Mouse (Mus musculus) liver, adult (tissue): Measurements from ENCODE around the gene Mcur1.

Experiments
- GATA4 ChIP-seq: IDR thresholded peaks from 2 replicates; pipeline ENCODE4 v1.6.1; 2014; ENCODE audit warnings: mild to moderate bottlenecking, low read length; ENCODE audit not compliant: insufficient replicate concordance

The Mcur1 gene

DNA sequence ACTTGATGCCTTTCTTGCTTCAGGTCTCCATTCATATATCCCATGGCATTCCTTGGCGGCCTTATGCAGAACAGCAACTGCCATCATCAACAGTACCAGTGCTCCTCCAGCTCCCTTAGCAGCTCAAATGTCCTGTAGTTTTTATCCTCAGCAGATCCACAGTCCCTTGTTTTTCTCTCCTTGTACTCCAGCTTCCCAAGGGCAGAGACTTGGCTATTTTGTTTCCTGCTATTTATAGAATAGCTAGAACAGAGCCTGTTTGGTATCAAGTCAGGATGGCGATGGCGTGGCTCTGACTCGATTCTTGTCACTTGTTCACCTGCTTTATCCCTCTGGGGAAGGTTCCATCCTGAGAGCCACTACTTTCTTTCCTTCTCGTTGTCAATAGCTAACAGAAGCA is 38.1 kb downstream of the Mcur1 start:
- TF ChIP-seq GATA4 = no peak

DNA sequence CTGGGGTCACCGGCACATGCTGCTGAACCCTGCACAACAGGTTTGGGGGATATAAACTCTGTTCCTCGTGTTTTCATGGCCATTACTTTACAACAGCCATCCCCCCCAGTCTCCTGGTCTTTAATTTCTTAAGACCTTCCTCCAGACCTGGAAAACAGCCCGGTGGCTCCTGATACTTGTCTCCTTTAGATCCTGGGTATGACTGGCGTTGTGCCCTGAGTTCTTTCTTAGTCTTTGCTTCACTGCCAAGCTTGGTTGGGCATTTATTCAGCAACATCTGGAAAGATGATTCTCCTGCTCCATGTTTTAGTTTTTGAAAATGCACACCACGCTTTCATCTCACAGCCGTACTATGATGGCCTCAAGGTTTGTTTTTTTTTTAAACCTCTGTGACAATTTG is 40.7 kb downstream of the Mcur1 start:
- no peak for TF ChIP-seq GATA4

- no peak for TF ChIP-seq GATA4
These were observed 42.6 kb downstream of the Mcur1 start for GRCm38 (mm10) chr13:43517371-43517770.

DNA sequence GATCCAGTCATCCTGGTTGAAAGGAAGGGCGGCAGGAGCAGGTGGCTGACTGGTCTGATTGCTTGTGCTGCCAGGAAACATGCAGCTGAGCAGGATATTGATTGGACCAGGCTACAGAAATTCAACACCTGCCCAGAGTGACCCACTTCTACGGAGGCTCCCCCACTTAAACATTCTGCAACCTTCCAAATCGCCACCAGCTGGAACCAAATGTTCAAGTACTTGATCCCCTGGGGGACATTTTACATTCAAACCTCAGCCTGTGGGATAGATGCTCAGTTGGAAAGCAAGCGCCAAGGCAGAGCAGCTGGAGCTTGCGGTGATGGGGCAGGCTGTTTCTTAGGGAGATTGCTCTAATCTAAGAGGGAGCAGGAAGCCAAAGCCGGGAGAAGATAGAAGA is 43.1 kb downstream of the Mcur1 start:
- no peak for TF ChIP-seq GATA4

DNA sequence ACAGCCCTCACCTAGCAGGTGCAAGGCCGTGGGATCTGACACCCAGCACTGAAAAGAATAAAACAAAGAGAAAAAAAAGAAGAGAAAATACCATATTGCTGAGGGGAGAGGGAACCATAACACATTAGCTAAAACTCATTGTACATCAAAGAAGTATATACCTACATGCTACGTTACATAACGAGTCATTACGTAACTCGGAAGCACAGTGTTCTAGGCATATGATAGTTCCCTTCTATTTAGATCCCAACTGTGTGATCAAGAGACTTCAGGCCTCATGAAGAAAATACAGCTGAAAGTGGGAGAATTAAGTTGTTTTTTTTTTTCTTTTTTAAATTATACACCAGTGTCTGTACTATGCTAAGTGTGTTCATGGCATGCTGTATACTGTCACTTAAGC is 43.9 kb downstream of the Mcur1 start:
- TF ChIP-seq GATA4 = no peak

GRCm38 (mm10) chr13:43514950-43515358 is 45.0 kb downstream of the Mcur1 start:
- no peak for TF ChIP-seq GATA4

DNA sequence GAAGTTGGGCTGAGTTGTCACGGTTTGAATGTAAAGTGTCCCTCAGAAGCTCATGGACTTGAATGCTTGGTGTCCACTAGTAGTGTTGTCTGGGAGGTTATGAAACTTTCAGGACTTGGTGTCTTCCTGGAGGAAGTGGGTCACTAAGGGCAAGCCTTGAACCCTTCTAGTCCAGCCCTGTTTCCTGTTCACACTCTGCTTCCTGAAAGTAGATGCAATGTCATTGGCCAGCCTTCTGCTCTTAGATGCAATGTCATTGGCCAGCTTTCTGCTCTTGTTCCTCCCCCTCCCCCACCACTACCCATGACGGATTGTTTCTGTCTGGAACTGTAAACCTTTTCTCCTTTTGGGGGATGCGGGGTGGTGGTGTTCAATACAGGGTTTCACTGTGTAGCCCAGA is 47.3 kb downstream of the Mcur1 start:
- no peak for TF ChIP-seq GATA4

DNA sequence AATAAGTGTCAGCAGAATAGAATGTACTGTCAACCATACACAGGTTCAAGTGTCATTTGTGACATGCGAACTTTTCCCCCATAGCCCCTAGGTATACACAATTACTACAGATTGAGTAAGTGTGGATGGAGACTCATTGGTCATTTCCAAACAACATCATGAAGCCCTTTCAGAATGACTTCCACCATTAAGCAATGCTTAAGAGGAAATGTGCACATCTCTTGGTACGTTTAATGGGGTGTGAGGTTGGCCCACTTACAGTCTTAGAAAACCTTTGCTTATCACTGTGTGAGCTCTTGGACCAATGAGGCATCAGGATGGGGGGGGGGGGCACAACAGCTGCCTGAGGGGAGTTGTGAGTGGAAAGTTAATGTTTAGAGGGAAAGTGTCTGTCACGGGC is 54.2 kb downstream of the Mcur1 start:
- no peak for TF ChIP-seq GATA4

DNA sequence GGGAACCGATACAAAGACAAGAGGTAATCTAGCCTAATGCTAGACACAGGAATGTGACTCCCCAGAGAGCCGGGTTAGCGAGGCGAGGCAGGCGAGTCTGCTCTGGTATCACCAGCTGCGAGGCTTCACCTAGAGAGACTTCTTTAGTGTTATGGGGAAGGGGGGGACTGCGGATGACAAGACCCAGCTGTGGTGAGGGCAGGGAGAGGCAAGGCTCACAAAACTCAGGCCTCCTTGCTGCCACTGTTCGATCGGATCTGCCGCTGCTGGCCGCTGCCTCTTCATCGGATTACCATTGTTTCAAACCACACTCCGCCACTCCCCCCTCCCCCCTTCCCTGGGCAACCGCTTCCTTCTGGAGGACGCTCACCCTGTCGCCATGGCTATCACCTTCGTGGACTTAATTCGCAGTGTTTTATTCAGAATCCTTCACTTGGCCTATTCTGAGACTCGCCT is 56.6 kb downstream of the Mcur1 start:
- TF ChIP-seq GATA4 = no peak

GRCm38 (mm10) chr13:43501601-43502000 is 58.4 kb downstream of the Mcur1 start:
- TF ChIP-seq GATA4 = no peak

- no peak for TF ChIP-seq GATA4
These were observed 59.5 kb downstream of the Mcur1 start for GRCm38 (mm10) chr13:43500483-43500850.

DNA sequence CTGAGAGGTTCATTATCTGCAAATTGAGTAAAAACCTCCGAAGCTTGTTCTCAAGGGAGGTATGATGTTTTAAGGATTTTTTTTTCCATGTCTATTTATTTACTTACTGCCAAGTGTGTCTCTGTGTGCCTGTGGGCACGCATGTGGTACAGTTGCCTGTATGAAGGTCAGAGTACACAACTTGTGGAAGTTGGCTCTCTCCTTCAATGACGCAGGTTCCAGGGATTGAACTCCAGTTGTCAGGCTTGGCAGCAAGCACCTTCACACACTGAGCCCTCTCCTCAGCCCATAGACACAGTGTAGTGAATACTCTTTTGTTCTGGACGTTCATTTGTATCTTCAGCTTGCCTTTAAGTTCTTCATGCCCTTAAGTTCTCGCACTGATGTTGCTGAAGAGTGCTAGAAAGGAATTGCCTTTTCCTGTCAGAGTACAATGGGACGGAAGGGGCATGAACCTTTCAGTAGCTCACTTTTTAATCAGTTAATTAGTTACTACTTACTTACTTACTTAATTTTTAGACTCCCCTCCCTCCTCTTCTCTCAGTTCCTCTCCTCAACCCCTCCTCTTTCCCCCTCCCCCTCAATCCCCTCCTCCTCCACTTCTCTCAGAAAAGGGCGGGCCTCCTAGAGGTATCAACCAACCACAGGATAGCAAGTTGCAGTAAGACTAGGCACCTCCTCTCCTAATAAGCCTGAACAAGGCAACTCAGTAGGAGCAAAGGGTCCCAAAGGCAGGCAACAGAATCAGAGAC is 60.1 kb downstream of the Mcur1 start:
- no peak for TF ChIP-seq GATA4

- no peak for TF ChIP-seq GATA4
These were observed 61.1 kb downstream of the Mcur1 start for GRCm38 (mm10) chr13:43498849-43499248.

- no peak for TF ChIP-seq GATA4
These were observed 62.2 kb downstream of the Mcur1 start for GRCm38 (mm10) chr13:43497769-43498168.

GRCm38 (mm10) chr13:43496660-43497059 is 63.3 kb downstream of the Mcur1 start:
- TF ChIP-seq GATA4 = no peak

DNA sequence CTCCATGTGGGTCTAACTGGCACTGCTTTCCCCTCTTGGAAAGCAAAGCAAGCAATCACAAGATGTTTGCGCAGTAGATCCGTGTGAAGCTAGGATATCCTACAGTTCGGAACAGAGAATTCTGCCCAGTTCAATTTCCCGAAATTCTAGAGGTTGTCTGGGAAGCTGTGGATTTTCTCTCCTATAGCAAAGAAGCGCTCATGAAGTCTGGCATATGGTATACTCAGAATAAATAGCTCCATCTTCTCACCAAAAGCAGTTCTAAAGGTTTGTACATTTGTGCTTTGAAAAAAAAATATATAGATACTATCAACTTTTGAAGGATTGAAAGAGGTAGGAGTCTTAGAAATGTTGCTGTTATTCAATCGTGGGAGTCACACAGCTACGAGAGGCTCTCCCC is 64.3 kb downstream of the Mcur1 start:
- TF ChIP-seq GATA4 = no peak

DNA sequence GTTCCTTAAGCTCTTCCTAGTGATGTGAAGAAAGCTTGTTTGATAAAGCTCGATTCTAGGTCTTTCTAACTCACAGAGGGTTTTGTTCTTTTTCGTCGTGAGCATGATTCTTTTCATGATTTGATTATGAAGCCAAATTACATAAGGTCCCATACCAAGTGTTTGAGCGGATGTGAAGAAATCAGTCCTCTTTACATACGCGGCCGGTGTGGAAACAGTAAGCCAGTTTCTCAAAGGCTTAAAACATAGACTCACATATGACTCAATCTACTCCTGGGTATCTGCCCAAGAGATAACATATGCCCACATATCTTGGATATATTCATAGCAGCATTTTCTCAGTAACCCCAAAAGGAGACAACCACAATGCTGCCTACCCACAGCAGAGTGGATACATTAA is 66.3 kb downstream of the Mcur1 start:
- TF ChIP-seq GATA4 = no peak
